Mouse (Mus musculus) monocyte, adult 59 days (primary cell): Measurements from ENCODE around the gene Krtap3-2. TPM values are rescaled to one million over a fixed set of nuclear protein-coding genes. Genes with fewer than 3 reads are reported as not detected.

Source experiments
- total RNA-seq, 2 experiments: library from RNA; stranded (reverse); gene quantifications; one replicate each; pipeline ENCODE4 v1.2.4; 2023

Krtap3-2 gene
- total RNA-seq: not detected

GRCm38 (mm10) chr11:99556753-99557152 lies at the start of gene Krtap3-2:
Gene Krtap3-2, minus strand, starts transcription at chr11:99556853.

GRCm38 (mm10) chr11:99603208-99603607 lies 46.6 kb upstream of the Krtap3-2 start, which contains the start of gene Gm11938:
Gene Gm11938, minus strand, starts transcription at chr11:99603308.

GRCm38 (mm10) chr11:99597742-99598141 lies 41.1 kb upstream of the Krtap3-2 start, which contains the start of gene Krtap9-3:
Gene Krtap9-3, minus strand, starts transcription at chr11:99598105.

GRCm38 (mm10) chr11:99590981-99591380 lies 34.3 kb upstream of the Krtap3-2 start, which contains the start of gene Krtap1-3:
Gene Krtap1-3, minus strand, starts transcription at chr11:99591339.

GRCm38 (mm10) chr11:99583245-99583704 lies 26.6 kb upstream of the Krtap3-2 start, which contains the start of gene Krtap1-4:
Gene Krtap1-4, minus strand, starts transcription at chr11:99583654.

GRCm38 (mm10) chr11:99580636-99581035 lies 24.0 kb upstream of the Krtap3-2 start, which contains the start of gene Krtap1-5:
Gene Krtap1-5, minus strand, starts transcription at chr11:99581016.

GRCm38 (mm10) chr11:99566530-99566929 lies 9.9 kb upstream of the Krtap3-2 start, which contains the start of gene Krtap3-1:
Gene Krtap3-1, minus strand, starts transcription at chr11:99566630.

GRCm38 (mm10) chr11:99559366-99559765 lies 2.7 kb upstream of the Krtap3-2 start, which contains the start of gene Gm11939:
Gene Gm11939, minus strand, starts transcription at chr11:99559466.

GRCm38 (mm10) chr11:99550765-99551164 lies 5.9 kb downstream of the Krtap3-2 start, which contains the start of gene Krtap3-3:
Gene Krtap3-3, minus strand, starts transcription at chr11:99550865.

GRCm38 (mm10) chr11:99521288-99521860 lies 35.3 kb downstream of the Krtap3-2 start, which contains the start of gene Krt39:
Gene Krt39, minus strand, starts transcription at chr11:99521338.

Other genes with a start within 250 kb of the Krtap3-2 start
- not detected for gene Krt25, start 233.9 kb downstream of the Krtap3-2 start, total RNA-seq
- not detected for gene Krt26, start 218.9 kb downstream of the Krtap3-2 start, total RNA-seq
- gene Krt27, start 205.7 kb downstream of the Krtap3-2 start, total RNA-seq: not detected
- not detected for gene Krt28, start 181.9 kb downstream of the Krtap3-2 start, total RNA-seq
- gene Krt10, start 167.5 kb downstream of the Krtap3-2 start, total RNA-seq: 1 to 10 TPM in 1 of 2 experiments, not detected in 1; 2.0 TPM
- not detected for gene Krt12, start 134.6 kb downstream of the Krtap3-2 start, total RNA-seq
- not detected for gene Krt20, start 118.7 kb downstream of the Krtap3-2 start, total RNA-seq
- gene Krt23, start 63.7 kb downstream of the Krtap3-2 start, total RNA-seq: not detected
- not detected for gene Krt39, start 35.5 kb downstream of the Krtap3-2 start, total RNA-seq
- gene Krt40, start 13.7 kb downstream of the Krtap3-2 start, total RNA-seq: not detected
- not detected for gene Krtap3-3, start 6.0 kb downstream of the Krtap3-2 start, total RNA-seq
- gene Gm11939, start 2.6 kb upstream of the Krtap3-2 start, total RNA-seq: not detected
- not detected for gene Krtap3-1, start 9.8 kb upstream of the Krtap3-2 start, total RNA-seq
- not detected for gene Krtap1-5, start 24.2 kb upstream of the Krtap3-2 start, total RNA-seq
- not detected for gene Krtap1-4, start 26.8 kb upstream of the Krtap3-2 start, total RNA-seq
- gene Krtap1-3, start 34.5 kb upstream of the Krtap3-2 start, total RNA-seq: not detected
- not detected for gene Krtap9-3, start 41.3 kb upstream of the Krtap3-2 start, total RNA-seq
- gene Gm11938, start 46.5 kb upstream of the Krtap3-2 start, total RNA-seq: not detected
- gene Gm11937, start 53.3 kb upstream of the Krtap3-2 start, total RNA-seq: not detected
- gene Krtap2-4, start 58.0 kb upstream of the Krtap3-2 start, total RNA-seq: not detected
- not detected for gene Gm11562, start 63.6 kb upstream of the Krtap3-2 start, total RNA-seq
- not detected for gene Krtap4-1, start 71.4 kb upstream of the Krtap3-2 start, total RNA-seq
- not detected for gene Krtap4-2, start 78.2 kb upstream of the Krtap3-2 start, total RNA-seq
- not detected for gene Krtap4-7, start 87.2 kb upstream of the Krtap3-2 start, total RNA-seq
- not detected for gene Gm11555, start 93.4 kb upstream of the Krtap3-2 start, total RNA-seq
- not detected for gene Gm11563, start 102.1 kb upstream of the Krtap3-2 start, total RNA-seq
- gene Krtap4-6, start 109.1 kb upstream of the Krtap3-2 start, total RNA-seq: not detected
- gene Gm14190, start 133.9 kb upstream of the Krtap3-2 start, total RNA-seq: not detected
- not detected for gene Gm14180, start 177.4 kb upstream of the Krtap3-2 start, total RNA-seq
- not detected for gene Gm11595, start 216.1 kb upstream of the Krtap3-2 start, total RNA-seq
- not detected for gene Krtap4-8, start 223.9 kb upstream of the Krtap3-2 start, total RNA-seq
- gene Krtap4-9, start 228.3 kb upstream of the Krtap3-2 start, total RNA-seq: not detected
- not detected for gene Gm11596, start 236.6 kb upstream of the Krtap3-2 start, total RNA-seq
- not detected for gene Gm11569, start 242.1 kb upstream of the Krtap3-2 start, total RNA-seq
- gene Gm11554, start 247.6 kb upstream of the Krtap3-2 start, total RNA-seq: not detected